ENCODE assay signal across 29 mouse cellular contexts in genomic region chr13:113820176-113820575, GRCm38 (mm10).
"Had no signal": no experiment of that assay in that cellular context is flagged by ENCODE, and none has a peak within 500 bp of the region (broad histone marks: within the 10 kb centered on the region; RNA-seq: fewer than 3 reads in every experiment).

No protein-coding gene starts in this region.

- H3K9ac ChIP-seq: limb, embryonic 12.5 days; limb, embryonic 13.5 days; limb, embryonic 15.5 days; liver, embryonic 13.5 days; liver, embryonic 14.5 days; liver, embryonic 15.5 days; liver, postnatal 0 days; lung, embryonic 14.5 days; lung, embryonic 15.5 days; midbrain, embryonic 12.5 days; midbrain, embryonic 15.5 days; neural tube, embryonic 12.5 days had no signal

- H3K4me3 ChIP-seq: left cerebral cortex, adult 2 months; limb, embryonic 10.5 days; limb, embryonic 12.5 days; limb, embryonic 13.5 days; limb, embryonic 15.5 days; liver, embryonic 13.5 days; liver, embryonic 15.5 days; lung, embryonic 15.5 days; megakaryocyte, embryonic 14.5 days; midbrain, embryonic 10.5 days; midbrain, embryonic 12.5 days; midbrain, embryonic 15.5 days; myocyte; neural tube, embryonic 12.5 days had no signal

- H3K4me1 ChIP-seq: midbrain, embryonic 15.5 days had no signal

- DNase-seq: left cerebral cortex, postnatal 4 days; liver, embryonic 13.5 days; liver, postnatal 0 days; lung, adult 18-20 months; lung, adult 2 months; lung, embryonic 14.5 days; lung, postnatal 10 days; lung, postnatal 14 days; lung, postnatal 36 days; lung, postnatal 4 days; midbrain, embryonic 14.5 days had no signal

- H3K9me3 ChIP-seq: limb, embryonic 10.5 days; limb, embryonic 12.5 days; limb, embryonic 13.5 days; limb, embryonic 15.5 days; liver, embryonic 13.5 days; liver, embryonic 15.5 days; lung, embryonic 15.5 days; megakaryocyte, embryonic 14.5 days; midbrain, embryonic 10.5 days; midbrain, embryonic 12.5 days; midbrain, embryonic 15.5 days; neural tube, embryonic 12.5 days had no signal

- H3K27ac ChIP-seq: left cerebral cortex, adult 2 months; limb, embryonic 10.5 days; limb, embryonic 12.5 days; limb, embryonic 13.5 days; limb, embryonic 15.5 days; liver, embryonic 13.5 days; liver, embryonic 14.5 days; liver, embryonic 15.5 days; lung, embryonic 15.5 days; macrophage; midbrain, embryonic 10.5 days; midbrain, embryonic 12.5 days; midbrain, embryonic 15.5 days; neural tube, embryonic 12.5 days had no signal

- H3K27me3 ChIP-seq: limb, embryonic 12.5 days; limb, embryonic 13.5 days; limb, embryonic 15.5 days; liver, embryonic 13.5 days; liver, embryonic 15.5 days; lung, embryonic 15.5 days; megakaryocyte, embryonic 14.5 days; midbrain, embryonic 12.5 days; midbrain, embryonic 15.5 days; neural tube, embryonic 12.5 days had no signal

- ATAC-seq: liver, postnatal 0 days; lung, postnatal 0 days; midbrain, embryonic 15.5 days; midbrain, embryonic 16.5 days had no signal

- H3K4me2 ChIP-seq: limb, embryonic 12.5 days; limb, embryonic 13.5 days; limb, embryonic 15.5 days; liver, embryonic 11.5 days; liver, embryonic 13.5 days; liver, embryonic 15.5 days; lung, embryonic 14.5 days; lung, embryonic 15.5 days; midbrain, embryonic 12.5 days; midbrain, embryonic 15.5 days; neural tube, embryonic 12.5 days had no signal

- H3K36me3 ChIP-seq: limb, embryonic 10.5 days; limb, embryonic 12.5 days; limb, embryonic 13.5 days; limb, embryonic 15.5 days; liver, embryonic 13.5 days; liver, embryonic 15.5 days; lung, embryonic 15.5 days; midbrain, embryonic 10.5 days; midbrain, embryonic 12.5 days; midbrain, embryonic 15.5 days; neural tube, embryonic 12.5 days had no signal
